Mouse (Mus musculus) regulatory T cell (primary cell): ENCODE data around the gene Slc25a1.

Experiments used
- in situ Hi-C: fragments of 300-600 bp; cut with MboI, MseI; formaldehyde crosslinking; loops from one replicate; pipeline ENCODE4 v1.15.1; 2025; ENCODE audit warnings: high pct_unique_total_duplicates

Slc25a1 gene

DNA sequence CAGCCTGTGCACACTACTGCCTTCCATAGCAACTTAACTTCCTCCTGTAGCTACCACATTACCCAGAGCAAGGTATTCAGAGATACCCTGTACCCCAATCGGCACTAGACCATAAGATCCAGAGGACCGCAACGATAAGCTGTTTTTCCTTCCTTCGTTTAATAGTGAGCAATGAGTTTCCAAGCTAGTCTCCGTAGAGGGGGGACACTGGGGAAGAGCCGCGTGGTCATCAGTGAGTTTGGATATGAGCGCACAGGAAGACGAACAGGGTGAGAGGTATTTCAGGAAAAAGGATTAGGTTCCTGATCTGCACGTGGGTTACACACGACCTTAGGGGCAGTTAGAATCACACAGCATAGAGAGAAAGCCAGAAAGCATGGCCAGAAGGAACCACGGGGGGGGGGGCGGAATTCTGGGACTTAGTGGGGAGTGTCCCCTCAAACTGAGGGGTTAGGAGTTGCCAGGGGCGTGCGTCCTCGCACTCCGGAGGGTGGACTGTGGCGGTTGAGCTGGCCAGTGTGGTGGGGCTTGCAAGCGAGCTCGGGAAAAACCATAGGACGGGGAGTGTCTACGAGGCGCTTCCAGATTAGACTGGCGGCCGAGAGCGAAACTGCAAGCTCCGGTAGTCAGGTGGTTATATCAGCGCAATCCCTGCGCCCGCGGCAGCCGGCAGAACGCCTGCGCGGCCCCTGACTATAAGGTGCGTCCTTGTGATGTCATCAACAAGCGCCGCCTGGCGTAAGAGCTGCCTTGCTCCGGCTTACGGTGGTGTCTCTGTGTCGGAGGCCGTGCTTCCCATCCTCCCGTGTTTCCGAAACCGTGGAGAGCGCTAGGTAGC lies 6.5 kb downstream of the Slc25a1 start:
- in situ Hi-C loops: no loop called here

DNA sequence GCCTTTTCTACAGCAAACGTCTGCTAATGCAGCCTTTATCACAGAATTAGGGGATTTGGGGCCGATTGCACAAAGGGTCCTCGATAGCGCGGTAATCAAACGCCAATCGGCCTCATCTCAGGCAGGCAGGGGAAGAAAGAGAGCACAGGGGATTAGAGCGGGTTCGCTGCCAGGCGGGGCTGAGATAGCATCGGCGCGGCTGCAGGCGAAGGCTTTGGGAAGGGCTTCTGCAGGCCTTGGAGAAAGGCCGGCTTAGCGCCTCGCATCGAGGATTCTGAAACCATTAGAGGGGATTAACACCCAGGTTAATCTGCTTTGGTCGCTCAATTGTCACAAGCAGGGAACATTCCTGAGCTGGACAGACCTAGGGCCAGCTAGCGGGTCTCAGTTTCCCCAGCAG lies 7.4 kb downstream of the Slc25a1 start:
- in situ Hi-C loops: no loop called here

DNA sequence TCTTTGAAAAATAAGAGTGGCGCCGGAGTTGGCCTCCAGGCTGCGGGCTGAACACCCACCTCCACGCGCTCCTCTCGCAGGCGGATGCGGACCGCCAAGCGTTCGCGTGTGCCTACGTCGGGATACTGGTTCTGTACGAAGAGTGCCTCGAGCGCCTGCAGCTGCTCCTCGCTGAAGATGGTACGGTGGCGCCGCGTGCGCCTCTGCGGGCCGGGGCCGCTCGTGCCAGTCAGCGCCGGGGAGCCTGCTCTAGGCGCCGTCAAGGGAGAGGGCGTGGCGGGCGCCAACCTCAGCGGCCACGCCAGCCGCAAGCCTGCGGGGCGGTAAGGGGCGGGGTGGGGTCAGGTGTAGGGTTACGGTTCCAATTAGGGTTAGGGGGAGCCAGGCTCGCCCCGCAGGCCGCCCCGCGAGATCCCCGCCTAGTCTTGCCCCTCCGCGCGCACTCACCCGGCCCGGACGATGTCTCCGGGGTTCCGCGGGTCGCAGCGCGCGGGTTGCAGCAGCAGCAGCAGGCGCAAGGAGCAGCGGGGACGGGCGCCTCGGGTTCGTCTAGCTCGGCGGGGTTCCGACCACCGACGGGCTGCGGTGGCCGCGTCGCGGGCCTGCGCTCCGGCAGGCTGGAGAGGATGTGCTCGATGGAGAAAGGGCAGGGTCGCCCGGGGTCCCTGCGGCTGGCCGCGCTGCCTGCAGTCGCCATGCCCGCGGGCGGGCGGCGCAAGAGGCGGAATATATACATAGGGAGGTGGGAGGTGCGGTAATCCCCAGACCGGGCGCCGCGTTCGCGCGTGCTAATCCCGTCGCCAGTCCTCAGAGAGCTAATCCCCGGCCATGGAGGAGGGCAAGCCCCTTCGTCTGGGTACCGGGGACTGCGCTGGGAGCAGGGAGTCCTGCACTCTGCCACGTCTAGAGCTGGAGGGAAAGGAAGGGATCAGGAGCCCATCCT lies 13.4 kb downstream of the Slc25a1 start, which contains the start of gene Gsc2:
TSS of gene Gsc2 (minus strand) at position 753 of the 943 bp plus-strand sequence.
- in situ Hi-C loops: no loop called here

DNA sequence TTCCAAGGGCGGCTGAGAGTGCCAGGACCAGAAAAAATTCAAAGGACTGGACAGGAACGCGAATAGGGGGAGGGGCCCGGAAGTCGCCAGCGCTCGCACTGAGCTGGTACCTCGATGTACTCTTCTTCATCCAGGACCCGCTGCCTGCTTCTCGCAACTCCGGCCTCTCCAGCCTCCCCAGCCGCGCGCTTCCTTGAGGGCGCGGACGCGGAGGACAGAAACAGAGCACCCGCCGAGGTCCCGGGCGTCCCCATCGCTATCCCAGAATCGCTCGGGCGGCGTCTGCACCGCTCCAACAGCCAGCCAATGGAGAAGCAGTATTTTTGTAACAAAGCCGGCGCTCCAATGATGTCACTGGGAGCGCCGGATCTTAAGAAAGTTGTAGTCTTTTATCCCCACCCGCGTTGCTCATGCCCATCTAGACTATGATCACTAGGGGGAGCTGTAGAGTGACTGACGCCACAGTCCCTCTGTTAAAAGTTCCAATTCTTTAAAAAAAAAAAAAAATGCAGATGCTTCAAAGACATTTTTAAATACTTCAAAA lies 16.9 kb downstream of the Slc25a1 start, which contains the start of gene Ess2:
TSS of gene Ess2 (minus strand) at position 297 of the 544 bp plus-strand sequence.
- in situ Hi-C loops: no loop called here

DNA sequence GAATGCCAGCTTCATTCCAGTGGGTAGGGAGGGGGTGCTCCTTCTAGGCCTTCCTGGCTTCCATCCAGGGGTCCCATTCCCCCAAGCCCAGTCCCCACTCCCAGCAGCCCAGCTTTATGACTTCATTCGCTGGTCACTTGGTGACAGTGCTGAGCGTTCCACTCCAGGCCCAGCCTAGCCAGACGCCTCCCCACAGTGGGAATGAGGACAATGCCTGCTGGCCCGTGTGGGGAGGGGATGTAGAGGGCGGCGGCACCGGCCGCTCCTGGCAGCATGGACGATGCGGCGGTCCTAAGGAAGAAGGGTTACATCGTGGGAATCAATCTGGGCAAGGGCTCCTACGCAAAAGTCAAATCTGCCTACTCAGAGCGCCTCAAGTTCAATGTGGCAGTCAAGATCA lies 29.6 kb downstream of the Slc25a1 start, which contains the start of the genes Dgcr2 and Tssk2:
TSS of gene Dgcr2 (minus strand) at position 101 of the 400 bp plus-strand sequence.
TSS of gene Tssk2 (plus strand) at position 176 of the 400 bp plus-strand sequence.
- in situ Hi-C loops: no loop called here

DNA sequence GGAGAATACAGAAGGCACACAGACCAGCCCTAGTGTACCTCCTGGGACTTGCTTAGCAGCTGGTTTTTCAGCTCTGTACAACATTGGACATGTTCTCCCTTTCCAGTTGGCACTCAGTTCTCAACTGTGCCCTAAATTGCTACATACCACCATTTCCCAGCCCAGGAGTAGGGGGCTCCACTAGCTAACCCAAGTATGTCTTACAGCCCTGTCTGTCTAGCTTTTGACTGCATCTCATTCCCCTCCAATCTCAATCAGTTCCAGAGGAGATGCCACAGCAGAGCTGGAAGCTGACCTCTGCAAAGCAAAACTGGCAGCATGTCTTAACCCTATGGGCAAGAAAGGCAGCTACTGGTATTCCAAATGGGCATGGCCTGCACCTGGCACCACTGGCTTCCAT lies 31.9 kb downstream of the Slc25a1 start:
- in situ Hi-C loops: no loop called here

DNA sequence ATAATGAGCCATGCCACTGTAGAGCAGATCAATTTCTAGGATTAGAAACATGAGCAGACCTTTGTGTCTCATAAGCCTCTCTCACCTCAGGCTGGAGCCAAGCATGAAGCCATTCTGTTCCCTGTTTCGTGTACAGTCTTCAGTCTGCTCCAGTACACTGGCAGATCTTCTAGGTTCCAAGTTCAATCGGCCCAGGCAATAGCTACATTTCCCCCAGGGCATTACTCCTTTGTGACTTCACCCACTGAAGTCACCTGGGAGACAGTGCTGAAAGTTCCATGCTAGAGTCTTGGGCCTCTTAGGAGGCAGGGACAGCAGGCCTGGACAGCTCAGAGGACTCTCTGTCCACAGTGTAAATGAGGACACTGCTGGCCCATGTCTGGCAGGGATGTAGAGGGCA lies 34.1 kb downstream of the Slc25a1 start, which contains the start of gene Tssk1:
TSS of gene Tssk1 (plus strand) at position 301 of the 400 bp plus-strand sequence.
- in situ Hi-C loops: no loop called here

DNA sequence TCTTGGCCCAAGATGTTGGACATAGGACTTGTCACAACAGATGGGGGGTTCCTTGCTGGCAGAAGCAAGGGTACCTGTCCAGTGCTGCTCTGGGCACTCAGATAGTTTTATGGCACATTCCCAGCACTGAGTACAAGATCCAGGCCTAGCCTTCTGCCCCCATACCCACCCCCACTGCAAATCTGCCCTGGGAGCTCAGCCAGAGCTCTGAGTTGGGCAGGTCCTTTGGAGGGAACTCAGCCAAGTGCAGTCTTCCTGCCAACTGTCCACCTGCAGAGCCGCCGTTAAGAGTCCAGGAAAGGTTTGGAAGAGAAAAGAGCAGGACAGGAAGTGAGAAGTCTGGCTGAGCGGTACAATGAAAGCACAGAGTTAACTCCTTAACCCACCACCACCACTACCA lies 35.4 kb downstream of the Slc25a1 start:
- in situ Hi-C loops: no loop called here

DNA sequence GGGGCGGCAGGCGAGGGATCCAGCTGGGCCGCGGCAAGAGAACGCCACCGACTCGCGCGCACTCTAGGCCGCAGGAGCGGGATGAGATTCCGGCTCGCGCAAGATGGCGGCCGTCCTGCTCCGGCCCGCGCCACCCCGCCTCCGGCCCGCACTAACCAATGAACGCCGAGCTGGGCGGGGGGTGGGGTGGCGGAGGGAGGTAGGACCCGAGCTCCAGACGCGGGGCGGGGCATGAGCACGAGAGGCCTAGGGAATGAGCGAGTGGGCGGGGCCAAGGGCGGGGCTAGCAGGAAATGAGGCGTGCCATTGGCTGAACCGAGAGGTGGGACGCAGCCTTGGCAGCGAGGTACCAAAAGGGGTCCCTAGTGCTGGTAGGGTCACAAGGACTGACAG lies 36.5 kb downstream of the Slc25a1 start, which contains the start of gene Gm20518:
TSS of gene Gm20518 (minus strand) at position 105 of the 393 bp plus-strand sequence.
- in situ Hi-C loops: no loop called here

DNA sequence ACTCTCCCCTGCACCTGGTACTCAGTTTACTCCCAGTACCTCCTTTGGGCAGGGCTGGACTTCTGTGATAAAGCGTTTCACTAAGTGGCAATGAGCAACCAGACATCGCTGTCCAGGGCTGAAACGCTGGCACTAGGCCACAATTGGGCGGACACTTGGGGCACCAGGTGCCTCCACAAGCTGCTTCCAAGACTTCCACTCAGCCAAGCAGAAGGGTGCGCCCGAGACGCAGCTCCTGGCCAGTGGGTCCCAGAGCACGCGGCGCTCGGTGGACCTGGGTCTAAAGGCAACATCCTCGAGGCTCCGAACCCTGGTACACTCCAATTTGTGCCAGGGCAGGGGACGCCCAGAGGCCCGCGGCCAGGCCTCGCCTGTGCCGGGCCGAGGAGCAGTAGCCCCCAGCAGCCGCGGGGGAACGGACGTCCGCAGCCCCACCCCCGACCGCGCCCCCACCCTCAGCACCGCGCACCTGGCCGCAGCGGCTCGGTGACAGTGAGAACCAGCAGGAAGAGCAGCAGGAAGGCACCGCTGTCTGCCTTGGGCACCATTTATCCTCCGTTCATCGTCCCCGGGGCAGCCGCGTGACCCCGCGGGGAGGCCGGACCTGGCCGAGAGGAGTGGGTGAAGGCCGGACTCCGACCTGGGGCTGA lies 37.0 kb downstream of the Slc25a1 start:
- in situ Hi-C loops: no loop called here

DNA sequence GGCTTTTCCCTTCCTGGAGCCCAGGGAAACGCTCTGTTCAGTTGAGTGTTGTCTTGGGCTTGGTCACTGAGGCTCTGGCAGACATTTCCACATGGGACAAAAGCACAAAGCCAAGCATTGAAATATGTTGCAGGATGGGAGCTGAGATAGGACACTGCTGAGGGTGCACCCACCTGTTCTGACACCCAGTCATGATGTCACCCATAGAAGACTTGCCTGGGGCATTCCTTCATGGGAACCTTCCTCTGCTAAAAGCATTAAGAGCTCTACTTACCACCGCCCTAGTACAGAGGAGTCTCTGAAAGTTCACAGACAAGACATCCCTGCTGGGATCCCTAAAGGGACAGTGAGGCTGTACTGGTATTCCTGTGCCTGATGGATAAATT lies 37.7 kb downstream of the Slc25a1 start:
- in situ Hi-C loops: no loop called here

DNA sequence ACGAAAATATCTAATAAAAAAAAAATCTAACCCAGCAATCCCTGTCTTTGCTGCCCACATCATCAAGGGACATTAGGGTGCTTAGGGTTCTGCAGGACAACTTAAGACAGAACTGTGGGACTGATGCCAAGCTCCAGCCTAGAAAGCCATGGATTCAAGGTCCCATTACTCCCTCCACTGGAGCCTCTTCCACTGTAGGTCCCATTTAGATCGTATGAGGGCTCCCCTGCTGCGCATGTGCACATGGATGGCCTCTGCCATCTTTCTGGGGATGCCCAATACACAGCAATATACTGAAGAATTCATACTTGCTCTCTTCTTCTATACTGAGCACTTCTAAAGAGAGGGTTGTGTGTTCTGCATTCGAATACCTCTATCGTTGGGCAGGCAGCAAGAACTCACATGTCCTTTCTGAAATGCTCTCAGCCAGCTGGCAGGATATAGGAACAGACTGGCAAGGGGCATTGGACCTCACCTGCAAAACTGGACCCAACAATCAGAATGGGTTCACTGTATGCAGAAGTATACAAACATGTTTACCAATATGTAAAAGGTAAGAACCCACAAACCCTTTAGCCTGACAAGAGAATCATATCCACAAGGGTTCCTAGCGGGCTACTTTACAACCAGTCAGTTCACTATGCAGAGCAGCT lies 38.2 kb downstream of the Slc25a1 start:
- in situ Hi-C loops: no loop called here

DNA sequence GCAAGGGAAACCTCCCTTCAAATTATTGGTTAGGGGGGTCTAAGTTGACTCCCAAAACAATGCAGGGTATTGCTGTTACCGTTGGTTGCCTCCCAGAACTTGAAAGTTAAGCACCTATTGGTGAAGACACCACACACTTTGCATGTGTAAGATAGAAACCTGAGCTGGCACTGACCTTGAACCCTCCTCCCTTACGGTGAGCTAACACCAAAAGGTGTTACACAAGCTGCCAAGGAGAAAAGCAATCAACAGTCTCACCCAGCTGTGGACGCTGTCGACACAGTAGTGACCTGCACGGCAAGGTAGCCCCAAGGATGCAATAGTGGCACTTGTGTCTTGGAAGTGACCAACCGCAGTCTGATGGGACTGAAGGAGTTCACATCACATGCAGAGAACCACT lies 43.9 kb downstream of the Slc25a1 start:
- in situ Hi-C loops: no loop called here

DNA sequence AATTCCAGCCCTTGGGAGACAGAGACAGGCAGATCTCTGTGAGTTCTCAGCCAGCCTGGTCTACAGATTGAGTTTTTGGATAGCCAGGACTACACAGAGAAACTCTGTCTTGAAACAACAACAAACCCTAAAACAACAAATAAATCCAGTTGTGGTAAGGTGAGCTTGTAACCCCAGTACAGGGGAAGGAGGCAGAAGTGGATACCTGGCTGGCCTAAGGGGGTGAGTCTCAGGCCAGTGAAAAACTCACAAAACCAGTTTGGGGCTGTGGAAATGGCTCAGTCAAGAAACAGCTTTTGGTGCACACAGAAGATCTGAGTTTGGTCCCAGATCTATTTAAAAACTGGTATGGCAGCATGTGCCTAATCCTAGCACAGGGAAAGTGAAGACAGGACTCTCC lies 45.8 kb downstream of the Slc25a1 start:
- in situ Hi-C loops: no loop called here

DNA sequence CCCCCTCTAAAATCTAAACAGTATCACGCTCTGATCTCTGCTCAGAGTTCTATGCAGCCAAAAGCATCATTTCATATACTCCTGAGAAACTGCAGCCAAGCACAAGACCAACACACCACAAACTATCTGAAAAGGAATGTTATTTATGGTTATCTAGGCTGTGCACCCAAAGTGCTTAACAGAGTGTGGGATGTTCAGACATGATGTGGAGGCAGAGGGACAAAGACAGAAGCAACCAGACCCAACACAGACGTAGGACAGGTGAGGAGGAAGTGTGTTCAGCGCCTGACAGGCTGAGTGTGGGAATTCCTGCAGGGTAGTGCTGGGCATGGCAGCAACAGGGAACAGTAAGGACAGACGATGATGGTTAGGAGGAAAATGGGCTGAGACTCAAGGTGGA lies 48.4 kb downstream of the Slc25a1 start:
- in situ Hi-C loops: no loop called here

DNA sequence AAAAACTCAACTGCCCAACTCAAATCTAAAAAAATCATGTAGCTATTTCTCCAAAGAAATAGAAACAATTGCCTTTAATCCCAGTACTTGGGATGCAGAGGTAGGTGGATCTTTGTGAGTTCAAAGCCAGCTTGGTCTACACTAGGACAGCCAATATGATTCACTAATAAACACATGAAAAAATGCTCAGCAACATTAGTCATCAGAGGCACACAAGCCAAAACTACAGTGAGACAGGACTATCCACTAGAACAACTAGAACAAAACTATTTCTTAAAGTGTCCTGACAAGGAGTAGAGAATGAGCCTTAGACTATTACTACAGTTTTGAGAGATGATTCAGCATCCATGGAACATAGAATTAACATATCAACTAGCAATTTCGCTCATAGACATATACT lies 51.9 kb downstream of the Slc25a1 start:
- in situ Hi-C loops: no loop called here
